Mouse (Mus musculus): ENCODE data around the gene Gm9732. TPM values are rescaled to one million over a fixed set of nuclear protein-coding genes. Genes with fewer than 3 reads are reported as not detected.
"Not testable (repeated sequence)": the region's sequence is repeated elsewhere in the genome, so short reads cannot be mapped to it uniquely, and the experiment has no call there.

Gm9732 gene
- total RNA-seq (2017), result not detected in 2 replicates

- ATAC-seq (replicated peaks; ENCODE audit: low read depth, poor library complexity, severe bottlenecking), result not testable (repeated sequence)
Measured at GRCm38 (mm10) chr14:43274986-43275511, at the start of gene Gm9732. Gene Gm9732 (plus strand): TSS chr14:43275036.

- not testable (repeated sequence) for ATAC-seq (replicated peaks; ENCODE audit: low read depth, poor library complexity, severe bottlenecking)
Measured at GRCm38 (mm10) chr14:43235204-43235603, 39.6 kb upstream of the Gm9732 start, which contains the start of gene Gm8122. Gene Gm8122 (minus strand): TSS chr14:43235304.

- ATAC-seq (replicated peaks; ENCODE audit: low read depth, poor library complexity, severe bottlenecking), result not testable (repeated sequence)
Measured at GRCm38 (mm10) chr14:43237769-43238168, 37.1 kb upstream of the Gm9732 start.

- not testable (repeated sequence) for ATAC-seq (replicated peaks; ENCODE audit: low read depth, poor library complexity, severe bottlenecking)
Measured at GRCm38 (mm10) chr14:43249611-43250170, 25.1 kb upstream of the Gm9732 start.

GRCm38 (mm10) chr14:43250549-43251253, 24.1 kb upstream of the Gm9732 start:
- not testable (repeated sequence) for ATAC-seq (replicated peaks; ENCODE audit: low read depth, poor library complexity, severe bottlenecking)

GRCm38 (mm10) chr14:43256511-43256910, 18.3 kb upstream of the Gm9732 start:
- not testable (repeated sequence) for ATAC-seq (replicated peaks; ENCODE audit: low read depth, poor library complexity, severe bottlenecking)

- not testable (repeated sequence) for ATAC-seq (replicated peaks; ENCODE audit: low read depth, poor library complexity, severe bottlenecking)
Measured at GRCm38 (mm10) chr14:43258349-43258748, 16.5 kb upstream of the Gm9732 start, which contains the start of gene Gm8126. Gene Gm8126 (plus strand): TSS chr14:43258649.

- not testable (repeated sequence) for ATAC-seq (replicated peaks; ENCODE audit: low read depth, poor library complexity, severe bottlenecking)
Measured at GRCm38 (mm10) chr14:43263421-43263820, 11.4 kb upstream of the Gm9732 start.

- ATAC-seq (replicated peaks; ENCODE audit: low read depth, poor library complexity, severe bottlenecking), result not testable (repeated sequence)
Measured at GRCm38 (mm10) chr14:43268521-43269084, 6.2 kb upstream of the Gm9732 start.

GRCm38 (mm10) chr14:43269211-43269610, 5.6 kb upstream of the Gm9732 start:
- not testable (repeated sequence) for ATAC-seq (replicated peaks; ENCODE audit: low read depth, poor library complexity, severe bottlenecking)

GRCm38 (mm10) chr14:43273161-43273560, 1.7 kb upstream of the Gm9732 start:
- not testable (repeated sequence) for ATAC-seq (replicated peaks; ENCODE audit: low read depth, poor library complexity, severe bottlenecking)

- ATAC-seq (replicated peaks; ENCODE audit: low read depth, poor library complexity, severe bottlenecking), result not testable (repeated sequence)
Measured at GRCm38 (mm10) chr14:43275752-43276151, 916 bp downstream of the Gm9732 start.

- not testable (repeated sequence) for ATAC-seq (replicated peaks; ENCODE audit: low read depth, poor library complexity, severe bottlenecking)
Measured at GRCm38 (mm10) chr14:43277468-43277867, 2.6 kb downstream of the Gm9732 start.

GRCm38 (mm10) chr14:43278146-43278545, 3.3 kb downstream of the Gm9732 start:
- ATAC-seq (replicated peaks; ENCODE audit: low read depth, poor library complexity, severe bottlenecking), result not testable (repeated sequence)

GRCm38 (mm10) chr14:43278681-43279080, 3.8 kb downstream of the Gm9732 start:
- ATAC-seq (replicated peaks; ENCODE audit: low read depth, poor library complexity, severe bottlenecking), result not testable (repeated sequence)

GRCm38 (mm10) chr14:43293503-43293902, 18.7 kb downstream of the Gm9732 start, which contains the start of gene Gm8127:
Gene Gm8127 (minus strand): TSS chr14:43293832.
- ATAC-seq (replicated peaks; ENCODE audit: low read depth, poor library complexity, severe bottlenecking), result not testable (repeated sequence)

- ATAC-seq (replicated peaks; ENCODE audit: low read depth, poor library complexity, severe bottlenecking), result not testable (repeated sequence)
Measured at GRCm38 (mm10) chr14:43319516-43319915, 44.7 kb downstream of the Gm9732 start.

- not testable (repeated sequence) for ATAC-seq (replicated peaks; ENCODE audit: low read depth, poor library complexity, severe bottlenecking)
Measured at GRCm38 (mm10) chr14:43328603-43329002, 53.8 kb downstream of the Gm9732 start.

GRCm38 (mm10) chr14:43331362-43331880, 56.6 kb downstream of the Gm9732 start:
- not testable (repeated sequence) for ATAC-seq (replicated peaks; ENCODE audit: low read depth, poor library complexity, severe bottlenecking)

- not testable (repeated sequence) for ATAC-seq (replicated peaks; ENCODE audit: low read depth, poor library complexity, severe bottlenecking)
Measured at GRCm38 (mm10) chr14:43337646-43338045, 62.8 kb downstream of the Gm9732 start.
